Mouse (Mus musculus) spleen, adult 2 months (tissue): ENCODE results near the gene 1110012L19Rik. TPM values are rescaled to one million over a fixed set of nuclear protein-coding genes. Genes with fewer than 3 reads are reported as not detected.
"Not testable (repeated sequence)": the region's sequence is repeated elsewhere in the genome, so short reads cannot be mapped to it uniquely, and the experiment has no call there.

ENCODE experiments used
- DNase-seq, 2 experiments: peaks; one replicate each; pipeline versions ENCODE4 v3.0.0 to v3.0.0-alpha.2; 2012 to 2021; ENCODE audit warnings: low spot score in 2 of 2, low read depth in 1 of 2
- H3K27ac ChIP-seq: fragments of 200-500 bp; 2 replicates; pipeline ENCODE4 v1.5.1; 2012; ENCODE audit warnings: low read length, inconsistent platforms; ENCODE audit not compliant: insufficient read depth
- H3K27me3 ChIP-seq: fragments of 200-500 bp; 2 replicates; pipeline ENCODE4 v1.6.1; 2012; ENCODE audit warnings: mild to moderate bottlenecking, moderate library complexity, low read length, inconsistent platforms; ENCODE audit not compliant: control insufficient read depth, insufficient read depth
- H3K36me3 ChIP-seq: fragments of 200-500 bp; 2 replicates; pipeline ENCODE4 v1.6.1; 2012; ENCODE audit warnings: mild to moderate bottlenecking, low read length, inconsistent platforms; ENCODE audit not compliant: control insufficient read depth, insufficient read depth
- H3K4me1 ChIP-seq: fragments of 200-500 bp; 2 replicates; pipeline ENCODE4 v1.6.1; 2011; ENCODE audit warnings: inconsistent platforms; ENCODE audit not compliant: control insufficient read depth, insufficient read depth, insufficient read length
- H3K4me3 ChIP-seq: fragments of 200-500 bp; 2 replicates; pipeline ENCODE4 v1.5.1; 2011; ENCODE audit warnings: mild to moderate bottlenecking, inconsistent platforms; ENCODE audit not compliant: insufficient read depth, insufficient read length; ENCODE audit errors: extremely low read depth
- CTCF ChIP-seq: fragments of 200-500 bp; IDR thresholded peaks from 2 replicates; pipeline ENCODE4 v1.5.1; 2011; ENCODE audit warnings: mild to moderate bottlenecking, inconsistent platforms; ENCODE audit not compliant: insufficient read depth, insufficient read length, insufficient replicate concordance; ENCODE audit errors: extremely low read depth
- POLR2A ChIP-seq: fragments of 200-500 bp; IDR thresholded peaks from 2 replicates; pipeline ENCODE4 v1.6.1; 2011; ENCODE audit warnings: low read depth, low read length, inconsistent platforms
- WGBS: fragments of 180-500 bp; shearing (Covaris S2); methylation state at CpG from one replicate; pipeline ENCODE4 v1.1.7; 2018; 5-methylcytosine and 5-hydroxymethylcytosine counted together
- polyA plus RNA-seq: library from polyadenylated mRNA; depleted of rRNA; stranded (reverse); fragments of >200 nt; gene quantifications from 2 replicates; pipeline ENCODE4 v1.2.3, GENCODE M21; 2012; rRNA removed

The 1110012L19Rik gene
- polyA plus RNA-seq, 1 experiment, result 3.0 TPM

DNA sequence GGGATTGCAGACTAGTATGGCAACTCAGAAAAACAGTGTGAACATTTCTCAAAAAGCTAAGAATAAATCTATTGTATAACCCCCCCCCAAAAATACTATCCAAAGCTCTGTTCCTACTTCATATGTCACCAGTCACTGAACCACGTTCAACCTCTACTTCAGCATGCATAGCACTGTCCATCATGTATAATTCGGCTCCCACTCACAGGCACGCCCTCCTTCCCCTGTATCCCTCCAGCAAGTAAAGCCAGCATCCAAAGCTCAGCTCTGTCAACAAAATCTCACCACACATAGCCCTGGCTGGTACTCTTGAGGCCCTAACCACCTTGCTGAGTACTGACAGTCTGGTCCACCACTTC, 781 bp upstream of the 1110012L19Rik start:
- Histone ChIP-seq H3K36me3 (no peaks in the 10 kb centered on the region), H3K27ac (peak overlapping the region; percentile 86; the same call in 1 of the 2 replicates), H3K4me3 (peak overlapping the region; percentile 81; the same call in 1 of the 2 replicates), H3K27me3 (no peaks in the 10 kb centered on the region), H3K4me1 (peaks cover 3% of the 10 kb centered on the region; the same call in 1 of the 2 replicates)
- no peak for TF ChIP-seq CTCF
- TF ChIP-seq POLR2A, result no peak
- WGBS, result 50% methylated on average over 3 of the region's 3 CpGs
- DNase-seq, result no peak

DNA sequence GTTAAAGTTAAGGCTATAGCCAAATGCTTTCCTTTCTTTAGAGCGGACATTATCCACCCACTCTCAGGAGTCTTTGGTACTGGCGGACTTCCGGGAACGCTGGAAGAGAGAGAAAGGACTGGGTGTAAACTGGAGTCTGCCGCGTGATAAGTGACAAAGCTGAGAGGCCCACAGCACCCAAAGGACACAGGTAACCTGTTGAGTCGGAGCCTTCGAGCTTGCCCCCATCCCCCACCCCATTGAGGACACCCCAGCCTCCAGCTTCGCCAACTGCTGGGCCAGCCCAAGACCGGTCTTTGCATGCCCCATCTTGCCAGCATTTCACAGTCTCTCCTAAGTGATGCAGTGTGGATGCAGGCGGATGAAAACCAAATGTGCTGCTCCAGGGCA, 280 bp downstream of the 1110012L19Rik start:
- WGBS, result 21% methylated on average over 11 of the region's 11 CpGs
- Histone ChIP-seq H3K4me1 (peaks cover 3% of the 10 kb centered on the region; the same call in 1 of the 2 replicates), H3K27ac (peak overlapping the region; percentile 78), H3K27me3 (no peaks in the 10 kb centered on the region), H3K36me3 (no peaks in the 10 kb centered on the region), H3K4me3 (peak overlapping the region; percentile 81)
- peak in 1 of 2 experiments; percentile 13 for DNase-seq
- TF ChIP-seq POLR2A (no peak), CTCF (no peak)

GRCm38 (mm10) chrX:70392636-70393035, 7.0 kb downstream of the 1110012L19Rik start:
- H3K4me3 ChIP-seq, H3K4me1 ChIP-seq, DNase-seq, H3K36me3 ChIP-seq, H3K27me3 ChIP-seq, H3K27ac ChIP-seq: not testable (repeated sequence)

DNA sequence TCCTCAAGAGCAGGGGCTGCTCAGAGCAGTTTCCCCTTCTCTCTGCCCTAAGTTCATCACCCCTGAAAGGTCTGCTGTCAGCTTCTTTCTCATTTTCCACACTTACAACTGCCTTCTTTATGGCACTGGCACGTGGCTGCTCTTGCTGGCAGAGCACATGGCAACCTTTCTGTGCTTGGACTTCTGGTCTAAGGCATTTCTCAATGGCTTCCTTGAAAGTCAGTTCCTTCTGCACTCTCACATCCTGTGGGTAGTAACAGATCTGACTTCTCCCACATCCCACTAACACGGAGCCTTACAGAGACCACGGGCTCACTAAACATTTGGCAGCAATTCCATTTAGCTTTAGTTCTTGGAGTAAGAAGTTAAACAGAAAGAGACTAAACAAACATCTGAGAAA, 39.8 kb downstream of the 1110012L19Rik start:
- H3K4me3 ChIP-seq, H3K36me3 ChIP-seq, H3K4me1 ChIP-seq, H3K27me3 ChIP-seq, H3K27ac ChIP-seq, DNase-seq: not testable (repeated sequence)
- 30% methylated on average over 3 of the region's 3 CpGs for WGBS

Other genes with a start within 250 kb of the 1110012L19Rik start
- 13.4 and 14.1 TPM in 2 replicates for gene Ids, start 20.8 kb upstream of the 1110012L19Rik start, polyA plus RNA-seq
- gene Tmem185a, start 91.3 kb downstream of the 1110012L19Rik start, polyA plus RNA-seq, result 10.3 and 11.2 TPM in 2 replicates